Mouse (Mus musculus) thymus, postnatal 0 days (tissue): Measurements from ENCODE around the gene Meis3. TPM values are rescaled to one million over a fixed set of nuclear protein-coding genes. Genes with fewer than 3 reads are reported as not detected.

Experiments used
- DNase-seq: peaks from one replicate; pipeline ENCODE4 v3.0.0-alpha.2; 2015; ENCODE audit warnings: low spot score
- polyA plus RNA-seq: library from polyadenylated mRNA; unstranded; fragments of >200 nt; fragmentation: Nextera tagmentation; extraction: Ambion mirVana; gene quantifications from 2 replicates; pipeline ENCODE4 v1.2.1, GENCODE M21; 2015

Meis3 gene
- polyA plus RNA-seq, 1 experiment from 2014 or later = 21.1 TPM

- no peak for DNase-seq
Measured at GRCm38 (mm10) chr7:16208781-16209665, 34.1 kb downstream of the Meis3 start.

- DNase-seq = peak; percentile 34
Measured at GRCm38 (mm10) chr7:16210862-16211365, 36.0 kb downstream of the Meis3 start.

- no peak for DNase-seq
Measured at GRCm38 (mm10) chr7:16213196-16213595, 38.3 kb downstream of the Meis3 start.

- no peak for DNase-seq
Measured at GRCm38 (mm10) chr7:16213986-16214385, 39.1 kb downstream of the Meis3 start.

- DNase-seq = peak; percentile 99
Measured at GRCm38 (mm10) chr7:16221582-16222272, 46.8 kb downstream of the Meis3 start, which contains the start of gene Dhx34. Gene Dhx34 (minus strand): TSS chr7:16222037.

GRCm38 (mm10) chr7:16229869-16230268 is 55.0 kb downstream of the Meis3 start:
- DNase-seq = no peak

Other genes with a start within 250 kb of the Meis3 start
- gene Nop53, start 229.0 kb upstream of the Meis3 start, polyA plus RNA-seq = 273 and 293 TPM in 2 replicates
- gene Ehd2, start 207.5 kb upstream of the Meis3 start, polyA plus RNA-seq = 5.1 and 6.5 TPM in 2 replicates
- gene Bicra, start 127.2 kb upstream of the Meis3 start, polyA plus RNA-seq = 2.9 and 4.9 TPM in 2 replicates
- 0.13 and 0.36 TPM in 2 replicates for gene Zfp541, start 113.3 kb upstream of the Meis3 start, polyA plus RNA-seq
- gene Napa, start 76.6 kb upstream of the Meis3 start, polyA plus RNA-seq = 152 and 172 TPM in 2 replicates
- 15.9 and 18.5 TPM in 2 replicates for gene Kptn, start 55.2 kb upstream of the Meis3 start, polyA plus RNA-seq
- gene Slc8a2, start 45.3 kb upstream of the Meis3 start, polyA plus RNA-seq = 0.03 and 0.04 TPM in 2 replicates
- 18.4 and 18.7 TPM in 2 replicates for gene Dhx34, start 46.9 kb downstream of the Meis3 start, polyA plus RNA-seq
- 0.04 and 0.14 TPM in 2 replicates for gene C5ar2, start 69.1 kb downstream of the Meis3 start, polyA plus RNA-seq
- gene C5ar1, start 84.5 kb downstream of the Meis3 start, polyA plus RNA-seq = 1.1 and 1.2 TPM in 2 replicates
- gene Inafm1, start 98.5 kb downstream of the Meis3 start, polyA plus RNA-seq = 6.2 and 7.6 TPM in 2 replicates
- 15.9 and 21.9 TPM in 2 replicates for gene Ccdc9, start 111.7 kb downstream of the Meis3 start, polyA plus RNA-seq
- 8.0 and 9.2 TPM in 2 replicates for gene Bbc3, start 133.3 kb downstream of the Meis3 start, polyA plus RNA-seq
- 246 and 259 TPM in 2 replicates for gene Sae1, start 212.7 kb downstream of the Meis3 start, polyA plus RNA-seq
- 12.2 and 15.9 TPM in 2 replicates for gene Zc3h4, start 225.8 kb downstream of the Meis3 start, polyA plus RNA-seq